Comparison of ENCODE assay signal across 8 mouse cellular contexts in genomic region chr14:25515924-25516323, GRCm38 (mm10). TPM values are rescaled to one million over a fixed set of nuclear protein-coding genes. Genes with fewer than 3 reads are reported as not detected.
DNase-seq lines count a peak whose midpoint lies in the region; ATAC-seq and TF ChIP-seq lines count a peak whose summit lies in the region.

No protein-coding gene starts in this region.

- no peak for TF ChIP-seq CTCF in CH12.LX (conservative IDR thresholded peaks at IDR 0.05 in 1 of 2, IDR thresholded peaks at IDR 0.05 in 1 of 2; ENCODE audit: low read depth in 2 of 2, low read length in 2 of 2)

- no peak for TF ChIP-seq EP300 in CH12.LX (IDR thresholded peaks at IDR 0.05; ENCODE audit: low read length)

- DNase-seq in left cerebral cortex, adult 11 months (ENCODE audit: low spot score) = peak; percentile 35
- DNase-seq in left cerebral cortex, adult 8-10 months (ENCODE audit: low spot score in 2 of 2) = no peak
- DNase-seq in CH12.LX (ENCODE audit: extremely low read depth) = no peak
- DNase-seq in adrenal gland, postnatal 25 days = peak; percentile 86
- peak; percentile 53 for DNase-seq in right cerebral cortex, postnatal 14 days
- no peak for DNase-seq in urinary bladder, postnatal 10 days (ENCODE audit: low spot score)
- DNase-seq in embryo, embryonic 11 days = no peak

- H3K4me2 ChIP-seq in CH12.LX (ENCODE audit: insufficient read depth, low read depth, poor library complexity, severe bottlenecking) = no peak overlapping the region
- H3K4me2 ChIP-seq in kidney, embryonic 16.5 days (replicated peaks; ENCODE audit: low read depth, low read length) = no peak overlapping the region

- H3K79me2 ChIP-seq in CH12.LX (replicated peaks; ENCODE audit: control insufficient read depth, extremely low read depth, insufficient read depth, poor library complexity, severe bottlenecking) = 0 out of 2 replicates have a peak, but pooled peaks cover 6% of the 10 kb centered on the region

- no peak for TF ChIP-seq RAD21 in CH12.LX (IDR thresholded peaks at IDR 0.05; ENCODE audit: low read depth, low read length)

- H3K4me1 ChIP-seq in CH12.LX (ENCODE audit: control insufficient read depth in 1 of 2, insufficient read depth in 2 of 2) = peaks cover 49 to 99% of the 10 kb centered on the region in 2 experiments
- H3K4me1 ChIP-seq in kidney, embryonic 16.5 days (ENCODE audit: insufficient read depth, low read length) = peaks cover 77% of the 10 kb centered on the region

- H3K9ac ChIP-seq in CH12.LX (ENCODE audit: insufficient read depth, low read depth) = peak overlapping the region; percentile 48; the same call in 1 of the 2 replicates
- H3K9ac ChIP-seq in kidney, embryonic 16.5 days (replicated peaks; ENCODE audit: low read length) = no peak overlapping the region

- 42% methylated on average over 9 of the region's 9 CpGs for WGBS in kidney, embryonic 16.5 days

- H3K27ac ChIP-seq in CH12.LX (ENCODE audit: insufficient read depth, low read depth) = peak overlapping the region; percentile 19
- peak overlapping the region; percentile 83; the same call in 1 of the 2 replicates for H3K27ac ChIP-seq in kidney, embryonic 16.5 days (ENCODE audit: low read length)

- H3K4me3 ChIP-seq in CH12.LX (replicated peaks in 1 of 3; ENCODE audit: low read depth in 2 of 3, low read length in 2 of 3, poor library complexity in 1 of 3) = peak overlapping the region in 1 of 3 experiments; percentile 2
- no peak overlapping the region for H3K4me3 ChIP-seq in kidney, embryonic 16.5 days (ENCODE audit: low read length)

- H3K36me3 ChIP-seq in CH12.LX (replicated peaks in 1 of 2; ENCODE audit: control insufficient read depth in 1 of 2, insufficient read depth in 1 of 2, low read length in 1 of 2) = peaks cover 9 to 15% of the 10 kb centered on the region in 2 experiments
- H3K36me3 ChIP-seq in kidney, embryonic 16.5 days (ENCODE audit: insufficient read depth, low read length) = no peaks in the 10 kb centered on the region

- ATAC-seq in kidney, embryonic 16.5 days (ENCODE audit: low FRiP score, low TSS enrichment) = no peak

- dilution Hi-C loops in CH12.LX (cut with MboI; ENCODE audit: extremely low pct_ligation_motif_present, extremely low pct_unique_long_range_greater_than_20kb, low sequenced_read_pairs) = no loop called here

- no peaks in the 10 kb centered on the region for H3K27me3 ChIP-seq in CH12.LX (replicated peaks)
- H3K27me3 ChIP-seq in kidney, embryonic 16.5 days (ENCODE audit: insufficient read depth, low read length) = no peaks in the 10 kb centered on the region

- in situ Hi-C loops in CH12.LX (cut with MboI; ENCODE audit: low pct_ligation_motif_present, low pct_unique_long_range_greater_than_20kb, low sequenced_read_pairs) = loop anchor here (5.0 kb wide), 1 partner anchor 34 kb away; no protein-coding TSS in a partner anchor

- TF ChIP-seq POLR2A in CH12.LX (IDR thresholded peaks at IDR 0.05; ENCODE audit: low read depth, low read length) = no peak

- H3K9me3 ChIP-seq in CH12.LX (replicated peaks; ENCODE audit: low read length) = no peaks in the 10 kb centered on the region
- no peaks in the 10 kb centered on the region for H3K9me3 ChIP-seq in kidney, embryonic 16.5 days (ENCODE audit: low read length)

TF ChIP-seq in CH12.LX, 34 proteins besides CTCF, POLR2A, EP300 and RAD21:
- TF ChIP-seq USF2 (conservative IDR thresholded peaks at IDR 0.05; ENCODE audit: low read depth, low read length) = no peak
- TF ChIP-seq NELFE (IDR thresholded peaks at IDR 0.05; ENCODE audit: low read depth, low read length) = no peak
- no peak for TF ChIP-seq MAZ (IDR thresholded peaks at IDR 0.05; ENCODE audit: low read depth, low read length)
- TF ChIP-seq UBTF (IDR thresholded peaks at IDR 0.05; ENCODE audit: low read depth, low read length) = no peak
TF ChIP-seq in CH12.LX: peak in this region for 0.

RNA-seq across cellular contexts. Expression of gene Zmiz1, which starts 56.9 kb away (rescaled TPM):
- 10 to 100 TPM; 90.1 to 94.2 (median 92.3) TPM for total RNA-seq in left cerebral cortex, adult 8-10 months (2022)
- total RNA-seq in CH12.LX (2012; rRNA removed) (9.6 and 11.1 TPM in 2 replicates), CH12.LX (2014; rRNA removed) (2.0 and 3.7 TPM in 2 replicates)
- polyA plus RNA-seq in CH12.LX (2012; ENCODE audit: insufficient read length, low read depth) = 31.9 and 45.8 TPM in 2 replicates
- 125 and 153 TPM in 2 replicates for total RNA-seq in adrenal gland, postnatal 25 days (2021)
- polyA plus RNA-seq in kidney, embryonic 16.5 days (2015; fragmentation: Nextera tagmentation; extraction: Ambion mirVana) = 36.0 and 46.6 TPM in 2 replicates

Comparison
In these comparisons a context has a peak if more than half of its experiments do, and no peak if none do; other contexts are left out.
1. DNase-seq: peak in left cerebral cortex, adult 11 months (single experiment), adrenal gland, postnatal 25 days (single experiment) and right cerebral cortex, postnatal 14 days (single experiment); none in left cerebral cortex, adult 8-10 months (0 of 2), CH12.LX (single experiment), urinary bladder, postnatal 10 days (single experiment) and embryo, embryonic 11 days (single experiment).
2. RNA of gene Zmiz1, which starts 56.9 kb away (total RNA-seq): 125 to 153 TPM in adrenal gland, postnatal 25 days and 90.1 to 94.2 TPM in left cerebral cortex, adult 8-10 months; 2.0 to 11.1 TPM in CH12.LX; every median in the first group is over 4 times any median in the second.